Mouse (Mus musculus): ENCODE measurements around the gene Dpf1. TPM values are rescaled to one million over a fixed set of nuclear protein-coding genes. Genes with fewer than 3 reads are reported as not detected.

Gene Dpf1
- total RNA-seq, 2 experiments from 2014 or later, result 0.45 to 2.1 TPM

DNA sequence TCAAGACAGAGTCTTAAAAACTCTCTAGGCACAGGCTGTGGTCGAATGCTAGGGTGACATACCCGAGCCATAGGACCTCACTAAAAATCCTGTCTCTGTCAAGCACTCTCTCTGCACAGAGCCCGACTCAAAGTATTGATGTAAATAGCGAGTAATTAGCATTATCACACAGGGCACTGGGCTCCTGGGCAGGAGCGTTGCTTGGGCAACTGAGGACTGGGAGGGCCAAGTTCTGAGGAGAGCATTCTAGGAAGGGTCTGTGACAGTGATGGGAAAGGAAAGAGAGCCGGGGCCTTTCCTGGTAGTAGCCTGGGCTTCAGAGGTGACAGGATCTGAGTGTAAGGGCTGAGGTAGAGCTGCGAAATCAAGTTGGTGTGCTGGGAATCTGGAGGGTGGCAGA, 2.4 kb downstream of the Dpf1 start:
- DNase-seq, result no peak
- intact Hi-C loops (cut with DNase I), result no loop called here

DNA sequence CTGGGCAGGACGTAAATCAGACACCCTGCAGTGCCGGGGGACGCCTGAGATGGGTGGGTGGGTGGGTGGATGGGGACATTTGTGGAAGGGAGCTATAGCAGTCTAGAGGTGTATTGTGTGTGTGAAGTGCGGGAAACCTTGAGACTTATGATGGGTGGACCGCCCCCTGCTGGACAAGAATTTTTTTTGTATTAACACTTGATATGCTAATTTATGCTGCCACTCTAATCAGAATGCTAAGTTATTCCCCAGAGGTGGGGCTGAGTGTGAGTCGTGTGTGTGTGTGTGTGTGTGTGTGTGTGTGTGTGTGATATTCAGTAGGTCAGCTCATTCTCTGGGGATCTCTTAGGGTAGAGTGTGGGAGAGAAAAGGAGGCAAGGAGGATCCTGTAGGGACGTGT, 2.9 kb downstream of the Dpf1 start:
- intact Hi-C loops (cut with DNase I), result no loop called here
- peak in 1 of 2 experiments; percentile 63 for DNase-seq

DNA sequence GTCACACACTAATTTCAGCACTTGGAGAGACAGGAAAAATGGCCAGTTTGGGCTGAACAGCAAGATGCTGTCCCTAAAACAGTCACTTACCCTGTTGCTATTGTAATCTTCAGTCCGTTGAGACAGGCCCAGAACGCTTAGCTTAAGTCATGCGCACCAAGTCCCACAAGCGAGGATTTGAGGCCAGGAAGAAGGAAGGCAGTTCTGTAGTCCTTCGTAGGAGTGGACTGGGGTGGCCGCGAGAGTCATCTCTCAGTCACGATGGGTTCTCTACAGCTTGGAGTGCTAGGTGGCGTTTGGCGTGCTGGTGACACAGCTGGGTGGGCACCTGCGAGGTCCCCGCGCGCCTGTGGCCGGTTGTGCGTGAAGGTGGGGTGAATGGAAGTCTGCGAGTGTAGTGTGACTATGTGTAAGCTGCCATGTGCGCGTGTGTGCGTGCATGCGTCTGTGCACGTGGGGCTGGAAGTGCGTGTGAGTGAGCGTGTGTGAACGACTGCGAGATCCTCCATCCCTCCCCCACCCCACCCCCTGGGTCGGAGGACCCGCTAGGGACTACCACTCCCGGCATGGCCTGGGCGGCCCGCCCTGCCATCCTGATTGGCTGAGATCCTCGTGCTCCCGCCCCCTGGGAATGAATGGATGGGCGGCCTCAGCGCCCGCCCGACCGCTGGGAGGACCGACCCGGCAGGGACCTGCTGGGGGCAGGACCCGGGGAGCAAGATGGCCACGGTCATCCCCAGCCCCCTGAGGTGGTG, 3.8 kb downstream of the Dpf1 start:
- intact Hi-C loops (cut with DNase I), result loop anchor here (2.0 kb wide), 1 partner anchor 215 kb away; no protein-coding TSS in a partner anchor

DNA sequence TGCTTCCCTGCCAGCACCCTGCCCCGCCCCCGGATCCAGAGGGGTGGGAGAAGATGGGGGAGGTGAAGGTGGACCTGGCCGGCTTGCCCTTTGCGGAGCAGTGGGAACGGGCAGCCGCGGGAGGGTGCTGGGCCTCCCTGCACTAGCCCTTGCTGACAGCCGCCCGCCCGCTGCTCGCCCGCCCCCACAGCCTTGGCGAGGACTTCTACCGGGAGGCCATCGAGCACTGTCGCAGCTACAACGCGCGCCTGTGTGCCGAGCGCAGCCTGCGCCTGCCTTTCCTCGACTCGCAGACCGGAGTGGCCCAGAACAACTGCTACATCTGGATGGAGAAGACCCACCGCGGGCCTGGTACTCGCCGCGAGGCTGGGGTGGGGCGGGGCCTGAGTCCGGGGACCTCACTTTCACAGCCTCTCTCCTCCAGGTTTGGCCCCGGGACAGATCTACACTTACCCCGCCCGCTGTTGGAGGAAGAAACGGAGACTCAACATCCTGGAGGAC, 5.5 kb downstream of the Dpf1 start:
- intact Hi-C loops (cut with DNase I), result loop anchor here (2.0 kb wide), 1 partner anchor 214 kb away; no protein-coding TSS in a partner anchor
- DNase-seq, result peak in 1 of 2 experiments; percentile 46

More for the DNA sequence above, 3.8 kb downstream of the Dpf1 start:
- DNase-seq, result peak; percentile 94 to 95

DNA sequence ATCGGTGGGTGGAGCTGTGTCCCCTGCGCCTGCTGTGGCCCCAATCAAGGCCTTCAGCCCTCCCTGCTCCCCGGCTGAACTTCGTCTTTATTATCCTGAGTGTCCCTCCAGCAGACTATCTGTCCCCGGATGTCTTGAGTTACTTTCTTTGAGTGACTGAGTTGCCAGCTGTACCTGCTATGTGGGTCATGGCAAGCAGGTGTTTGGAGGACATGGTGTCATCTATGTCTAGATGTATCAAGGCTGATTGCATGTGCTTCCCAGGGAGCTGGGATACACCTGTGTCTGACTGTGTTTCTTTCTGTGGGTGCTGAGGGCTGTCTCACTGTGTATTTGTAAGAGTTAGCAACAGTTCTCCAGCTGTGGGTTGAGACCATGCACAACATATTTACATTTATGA, 6.0 kb downstream of the Dpf1 start:
- DNase-seq, result no peak
- intact Hi-C loops (cut with DNase I), result loop anchor here (2.0 to 5.0 kb wide), 2 partner anchors 53 to 213 kb away; no protein-coding TSS in a partner anchor

DNA sequence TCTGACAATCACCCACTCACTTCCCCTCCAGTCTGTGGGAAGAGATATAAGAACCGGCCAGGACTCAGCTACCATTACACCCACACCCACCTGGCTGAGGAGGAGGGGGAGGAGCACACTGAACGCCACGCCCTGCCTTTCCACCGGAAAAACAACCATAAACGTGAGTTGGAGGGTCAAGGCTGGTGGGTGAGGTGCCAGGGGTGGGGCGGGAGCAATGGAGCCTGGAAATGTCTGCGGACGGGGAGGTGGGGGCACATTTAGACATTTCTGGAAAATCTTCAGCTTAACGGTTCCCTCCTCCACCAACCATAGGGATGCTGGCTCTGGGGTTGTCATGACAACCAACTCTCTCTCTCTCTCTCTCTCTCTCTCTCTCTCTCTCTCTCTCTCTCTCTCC, 9.3 kb downstream of the Dpf1 start:
- no peak for DNase-seq
- intact Hi-C loops (cut with DNase I), result loop anchor here (5.0 kb wide), 1 partner anchor 49 kb away; no protein-coding TSS in a partner anchor

DNA sequence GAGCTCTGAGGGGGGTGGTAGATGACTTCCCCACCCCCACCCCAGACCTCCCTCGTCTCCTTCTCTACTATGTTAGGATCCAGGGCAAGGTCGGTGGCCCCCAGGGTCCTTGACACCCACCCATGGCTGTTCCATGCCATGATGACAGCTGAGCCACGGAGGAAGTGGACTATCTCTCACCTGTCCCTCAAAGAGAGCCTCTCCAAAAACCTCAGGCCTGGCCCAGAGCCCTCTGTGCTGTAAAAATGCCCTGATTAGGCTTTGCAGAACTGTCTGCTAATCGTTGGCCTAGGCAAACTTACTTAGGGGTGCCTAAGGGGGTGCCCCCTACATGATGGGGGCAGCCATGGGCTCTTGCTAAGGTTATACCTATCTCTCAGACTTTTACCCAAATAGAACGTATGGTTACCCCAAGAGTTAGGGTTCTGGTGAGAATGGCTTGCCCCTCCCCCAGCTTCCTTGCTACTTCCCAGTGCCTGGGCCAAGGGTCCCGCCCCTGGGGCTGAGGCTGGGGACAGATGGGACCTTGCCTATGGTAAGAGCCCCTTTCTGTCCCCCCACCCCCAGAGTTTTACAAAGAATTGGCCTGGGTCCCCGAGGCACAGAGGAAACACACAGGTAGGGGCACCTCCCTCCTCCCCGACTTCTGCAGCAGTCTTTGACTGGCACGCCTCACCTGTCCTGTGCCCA, 10.0 kb downstream of the Dpf1 start:
- no peak for DNase-seq
- intact Hi-C loops (cut with DNase I), result loop anchor here (5.0 kb wide), 1 partner anchor 49 kb away; no protein-coding TSS in a partner anchor

DNA sequence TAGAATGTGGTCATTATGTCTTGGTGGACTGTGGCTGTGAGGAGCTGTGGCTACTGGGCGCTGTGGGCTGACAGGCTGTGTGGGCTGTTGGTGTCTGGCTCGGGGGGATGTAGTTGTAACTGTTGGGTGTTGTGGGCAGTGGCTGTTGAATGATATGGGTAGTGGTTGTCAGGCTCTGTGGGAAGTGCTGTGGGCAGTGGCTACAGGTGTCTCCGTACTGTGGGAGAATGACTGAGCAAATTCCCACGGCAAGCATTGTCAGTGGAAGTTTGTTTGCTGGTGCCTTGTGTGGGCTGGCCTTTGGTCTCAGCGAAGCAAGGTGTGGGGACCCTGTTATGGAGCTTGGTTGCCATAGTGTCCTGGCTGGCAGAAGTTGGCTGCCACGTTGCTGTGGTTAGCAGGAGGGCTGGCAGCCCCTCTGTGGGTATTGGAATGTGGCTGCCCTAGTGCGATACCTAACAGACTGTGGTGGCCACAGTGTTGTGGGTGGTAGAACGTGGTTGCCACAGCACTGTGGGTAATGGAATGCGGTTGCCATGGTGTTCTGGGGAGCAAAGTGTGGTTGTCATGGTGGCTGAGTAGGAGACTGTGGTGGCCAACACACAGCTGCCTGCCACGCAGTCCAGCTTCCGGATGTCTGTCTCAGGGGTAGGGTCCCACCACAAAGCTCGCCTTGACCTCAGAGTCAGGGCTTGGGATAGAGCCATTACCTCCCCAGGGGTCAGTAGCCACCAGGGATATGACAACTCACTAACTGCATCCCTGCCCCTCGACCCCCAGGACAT, 11.3 kb downstream of the Dpf1 start:
- intact Hi-C loops (cut with DNase I), result loop anchor here (5.0 kb wide), 1 partner anchor 47 kb away; no protein-coding TSS in a partner anchor
- no peak for DNase-seq

DNA sequence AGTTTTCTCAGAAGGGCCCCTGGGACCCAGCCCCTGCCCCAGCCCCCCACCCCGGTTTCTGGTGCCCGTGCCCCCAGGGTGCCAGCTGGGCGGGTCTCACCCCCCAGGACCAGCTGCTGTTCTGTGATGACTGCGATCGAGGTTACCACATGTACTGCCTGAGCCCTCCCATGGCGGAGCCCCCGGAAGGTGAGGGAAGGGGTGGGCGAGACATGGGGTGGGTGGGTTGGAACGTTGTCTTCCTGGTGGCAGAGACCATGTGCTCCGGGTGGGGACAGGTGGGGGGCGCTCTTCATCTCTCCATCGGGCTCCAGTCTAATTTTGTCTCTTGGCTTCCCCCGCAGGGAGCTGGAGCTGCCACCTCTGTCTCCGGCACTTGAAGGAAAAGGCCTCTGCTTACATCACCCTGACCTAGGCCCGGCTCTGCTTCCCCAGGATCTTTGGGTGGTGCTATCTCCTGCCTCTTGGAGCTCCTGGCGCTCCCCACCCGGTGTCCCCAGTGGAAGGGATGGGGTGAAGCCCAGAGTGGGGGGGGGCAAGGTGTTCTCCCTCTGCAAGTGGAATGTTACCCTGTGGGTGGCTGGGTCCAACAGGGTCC, 12.5 kb downstream of the Dpf1 start:
- DNase-seq, result no peak
- intact Hi-C loops (cut with DNase I), result no loop called here

DNA sequence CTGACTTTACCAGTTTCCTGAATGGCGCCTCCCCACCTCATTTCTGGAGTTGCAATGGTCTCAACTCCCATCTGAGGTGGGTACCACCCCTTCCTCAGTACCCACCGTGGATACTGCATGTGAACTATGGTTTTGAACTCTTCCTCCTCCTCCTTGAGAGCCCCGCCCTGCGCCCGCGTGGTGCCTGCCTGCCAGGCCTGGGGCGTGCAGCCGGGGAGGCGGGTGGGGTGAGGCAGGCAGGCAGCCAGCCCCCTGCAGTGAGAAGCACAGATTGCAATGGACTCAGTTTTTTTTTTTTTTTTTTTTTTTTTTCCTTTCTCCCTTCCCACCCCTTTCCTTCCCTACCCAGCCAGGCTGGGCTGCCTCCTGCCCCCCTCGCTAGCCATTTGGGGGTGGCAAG, 13.2 kb downstream of the Dpf1 start:
- DNase-seq, result no peak
- intact Hi-C loops (cut with DNase I), result no loop called here

DNA sequence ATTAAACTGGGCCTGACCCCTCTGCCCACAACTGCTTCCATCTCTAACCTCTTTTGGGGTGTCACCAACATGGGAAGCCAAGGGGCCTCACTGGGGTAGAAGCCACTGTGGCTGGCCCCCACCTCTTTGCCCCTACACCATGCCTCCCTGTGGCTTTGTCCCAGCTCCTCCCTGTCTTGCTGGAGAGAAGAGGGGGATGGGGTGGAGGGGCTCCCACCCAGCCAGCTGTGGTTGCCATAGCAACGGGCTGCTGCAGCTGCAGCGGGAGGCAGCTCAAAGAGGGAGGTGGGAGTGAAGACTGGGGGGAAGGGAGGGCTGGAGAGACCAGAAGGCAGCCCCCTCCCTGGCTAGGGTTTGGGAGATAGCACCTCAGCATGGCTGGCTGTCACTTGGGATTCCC, 13.8 kb downstream of the Dpf1 start:
- intact Hi-C loops (cut with DNase I), result no loop called here
- DNase-seq, result peak; percentile 47 to 55

DNA sequence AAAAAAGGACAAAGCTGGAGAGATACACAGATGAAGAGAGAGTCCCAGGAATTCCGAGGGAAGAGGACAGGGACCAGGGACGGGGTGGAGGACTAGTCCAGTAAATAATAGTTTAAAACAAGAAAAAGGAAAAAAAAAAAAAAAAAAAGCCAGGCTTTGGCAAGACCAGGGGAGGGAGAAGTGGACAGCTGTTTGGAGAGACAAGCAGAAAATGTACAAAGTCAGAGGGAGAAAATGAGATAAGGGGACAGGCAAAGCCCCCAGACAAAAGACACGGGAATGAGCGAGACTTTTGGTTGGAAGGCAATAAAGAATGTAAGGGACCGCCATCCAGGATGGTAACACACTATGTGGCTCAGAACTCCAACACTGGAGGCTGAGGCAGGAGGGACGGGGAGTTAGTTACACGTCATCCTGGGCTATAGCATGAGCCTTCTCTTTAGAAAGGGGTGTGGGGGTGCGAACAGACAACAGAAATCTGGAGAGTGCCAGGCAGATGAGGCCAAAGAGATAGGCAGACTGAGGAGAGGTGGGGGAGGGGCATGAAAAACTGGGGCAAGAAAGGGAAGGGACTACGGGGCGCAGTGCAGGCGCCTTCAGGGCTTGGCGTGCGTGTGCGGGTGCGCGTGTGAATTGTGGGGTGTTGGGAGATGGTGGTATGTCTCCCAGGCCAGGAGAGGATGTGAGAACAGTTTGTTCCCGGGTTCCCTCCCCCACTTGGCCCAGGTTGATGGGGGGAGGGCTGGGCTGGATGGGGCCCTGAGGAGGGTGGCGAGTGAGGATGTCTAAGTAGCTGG, 14.6 kb downstream of the Dpf1 start:
- intact Hi-C loops (cut with DNase I), result no loop called here
- DNase-seq, result no peak

DNA sequence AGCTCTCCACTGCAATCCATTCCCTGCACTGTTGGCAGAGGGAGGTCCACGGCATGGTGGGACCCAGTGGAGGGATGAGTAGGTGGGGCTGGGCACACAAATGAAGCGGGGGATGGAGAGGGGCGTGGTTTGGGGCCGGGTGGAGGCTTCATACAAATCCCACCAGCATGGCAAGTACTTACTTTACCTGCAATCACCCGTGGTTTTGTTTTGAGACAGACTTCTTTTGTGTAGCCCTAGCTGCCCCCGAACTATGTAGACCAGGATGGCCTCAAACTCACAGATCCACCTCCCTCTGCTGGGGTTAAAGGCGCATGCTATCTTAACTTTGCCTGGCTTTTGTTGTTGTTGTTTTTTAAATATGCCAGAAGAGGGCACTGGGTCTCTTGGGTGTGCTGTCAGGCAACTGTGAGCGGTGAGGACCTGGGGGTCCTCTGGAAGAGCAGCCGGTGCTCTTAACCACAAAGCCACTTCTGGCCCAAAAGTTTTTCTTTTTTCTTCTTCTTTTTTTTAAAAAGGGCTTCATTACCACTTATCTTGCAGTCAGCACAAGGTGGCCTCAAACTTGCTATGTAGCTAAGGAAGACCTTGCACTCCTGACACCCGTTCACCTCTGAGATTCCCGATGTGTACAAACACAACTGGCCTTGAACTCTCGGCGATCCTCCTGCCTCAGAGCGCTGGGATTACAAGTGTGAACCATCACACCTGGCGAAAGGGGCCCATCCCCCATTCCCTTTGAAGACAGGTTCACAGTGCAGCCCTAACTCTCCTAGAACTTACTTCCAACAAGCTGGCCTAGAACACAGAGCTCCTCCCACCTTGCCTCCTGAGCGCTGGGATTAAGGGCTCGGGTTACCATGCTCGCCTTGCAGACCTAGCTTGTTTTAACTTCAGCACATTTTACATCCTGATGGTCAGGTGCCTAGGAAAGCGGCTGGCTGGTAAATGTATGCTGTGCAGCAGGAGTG, 15.9 kb downstream of the Dpf1 start:
- intact Hi-C loops (cut with DNase I), result no loop called here
- DNase-seq, result no peak

DNA sequence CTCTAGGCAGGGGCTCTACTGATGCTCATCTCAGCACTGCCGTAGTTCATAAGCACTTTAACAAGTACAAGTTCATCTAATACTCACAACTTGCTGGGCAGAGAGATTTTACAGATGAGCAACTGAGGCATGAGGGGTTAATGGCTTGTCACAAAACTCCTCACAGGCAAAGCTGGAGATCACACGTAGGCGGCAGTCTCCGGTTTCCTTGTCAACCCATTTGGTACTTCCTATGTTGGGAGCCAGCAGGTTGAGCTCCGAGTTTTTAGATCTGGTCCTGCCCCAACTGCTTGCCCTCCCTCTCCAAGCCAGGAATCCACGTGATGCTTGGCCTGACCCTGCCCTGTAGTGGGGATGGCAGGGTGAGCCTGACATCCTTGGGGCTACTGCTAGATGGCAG, 23.3 kb downstream of the Dpf1 start:
- intact Hi-C loops (cut with DNase I), result no loop called here
- DNase-seq, result no peak

DNA sequence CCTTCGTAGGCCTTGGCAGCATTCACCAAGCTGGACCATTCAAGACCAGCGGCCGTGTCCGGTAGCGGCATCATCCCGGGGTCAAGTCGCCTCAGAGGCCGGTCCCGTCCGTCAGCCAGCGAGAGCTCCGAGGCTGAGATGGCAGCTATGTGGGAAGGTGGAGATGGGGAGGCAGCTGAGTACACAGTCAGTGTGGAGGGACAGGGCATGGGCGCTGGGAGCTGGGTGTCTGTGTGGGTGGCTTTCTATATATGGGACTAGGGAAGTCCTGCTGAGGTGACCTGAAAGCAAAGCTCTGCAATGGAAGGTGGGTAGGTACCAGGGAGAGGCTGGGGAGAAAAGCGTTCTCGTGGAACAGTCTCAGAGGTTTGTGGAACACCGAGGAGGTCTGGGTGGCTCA, 25.2 kb downstream of the Dpf1 start:
- intact Hi-C loops (cut with DNase I), result no loop called here

DNA sequence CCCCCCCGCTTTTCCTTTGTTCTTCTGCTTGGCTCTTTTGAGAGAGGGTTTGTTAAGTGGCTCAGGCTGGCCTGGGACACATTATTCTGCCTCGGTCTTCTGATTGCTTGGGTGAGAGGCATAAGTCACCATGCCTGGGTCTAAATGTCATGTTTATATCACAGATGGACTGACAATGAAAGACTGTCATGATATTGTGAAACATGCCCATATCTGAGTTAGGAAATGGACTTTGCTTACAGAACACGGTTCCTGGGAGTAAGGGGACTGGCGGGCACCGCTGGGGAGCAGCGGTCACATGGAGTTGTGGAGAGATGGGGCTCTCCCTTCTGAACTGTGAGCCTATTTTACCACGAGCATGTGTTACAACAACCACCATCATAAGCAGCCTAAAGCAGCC, 30.4 kb downstream of the Dpf1 start:
- intact Hi-C loops (cut with DNase I), result no loop called here
- DNase-seq, result no peak

More for the DNA sequence above, 25.2 kb downstream of the Dpf1 start:
- no peak for DNase-seq

DNA sequence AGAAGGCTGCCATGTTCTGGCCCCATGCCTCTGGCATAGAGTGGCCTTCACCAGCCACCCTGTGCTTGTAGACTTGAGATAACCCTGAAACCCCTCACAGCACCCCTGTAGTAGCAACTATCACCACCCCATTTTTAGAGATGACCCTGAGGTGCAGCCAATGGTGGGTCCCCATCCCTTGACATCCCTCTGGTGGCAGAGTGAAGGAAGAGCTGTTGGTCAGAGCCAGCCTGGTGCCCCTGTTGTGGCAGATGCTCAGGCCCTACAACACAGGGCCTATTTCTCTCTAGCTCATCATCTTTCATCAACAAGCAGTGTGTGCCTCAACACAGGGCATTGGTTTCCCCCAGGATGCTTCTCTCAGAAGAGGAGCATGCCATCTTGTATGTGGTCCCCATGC, 31.5 kb downstream of the Dpf1 start:
- no peak for DNase-seq
- intact Hi-C loops (cut with DNase I), result no loop called here

DNA sequence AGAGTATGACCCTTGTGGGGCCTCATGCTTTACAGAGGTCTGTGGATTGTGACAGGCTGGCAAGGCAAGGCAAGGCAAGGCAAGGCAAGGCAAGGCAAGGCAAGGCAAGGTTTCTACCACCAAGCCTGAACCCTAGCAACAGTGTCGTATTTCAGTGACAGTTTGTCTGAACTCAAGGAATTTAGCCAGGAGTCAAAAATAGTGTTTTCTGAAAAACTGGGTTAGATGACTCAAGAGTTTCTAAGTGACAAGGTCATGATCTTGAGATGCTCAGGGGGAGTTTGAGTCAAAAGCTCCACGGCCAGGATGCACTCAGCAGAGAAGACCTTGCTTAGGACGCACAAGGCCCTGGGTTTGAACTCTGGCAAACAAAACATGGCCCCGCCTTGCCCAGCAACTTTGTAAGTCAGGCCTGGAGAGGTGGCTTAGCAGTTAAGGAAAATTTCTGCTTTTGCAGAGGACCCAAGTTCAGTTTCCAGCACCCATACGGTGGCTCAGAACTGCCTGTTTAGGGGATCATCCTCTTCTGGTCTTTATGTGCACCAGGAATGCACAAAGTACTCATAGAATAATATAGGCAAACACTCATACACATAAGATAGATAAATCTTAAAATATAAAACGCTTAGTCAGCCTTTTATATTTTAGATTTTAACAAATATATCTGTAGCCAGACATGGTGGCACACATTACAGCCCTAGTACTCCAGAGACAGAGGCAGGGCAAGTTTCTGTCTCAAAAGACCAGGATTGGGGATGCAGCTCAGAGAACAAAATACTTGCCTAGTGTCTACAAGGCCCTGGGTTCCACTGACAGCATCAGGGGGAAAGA, 32.3 kb downstream of the Dpf1 start:
- DNase-seq, result no peak
- intact Hi-C loops (cut with DNase I), result no loop called here

Data from heart, postnatal 10 days (tissue).